12 mouse cellular contexts compared by ENCODE assay signal in genomic region chr13:64081012-64081919, GRCm38 (mm10). TPM values are rescaled to one million over a fixed set of nuclear protein-coding genes. Genes with fewer than 3 reads are reported as not detected.
A peak's percentile ranks its signal among the peaks of the same experiment; 100 is the strongest.
DNase-seq lines count a peak whose midpoint lies in the region; ATAC-seq and TF ChIP-seq lines count a peak whose summit lies in the region.
"Had no signal": no experiment of that assay in that cellular context is flagged by ENCODE, and none has a peak within 500 bp of the region (broad histone marks: within the 10 kb centered on the region; RNA-seq: fewer than 3 reads in every experiment).

No protein-coding gene starts in this region.

- ATAC-seq in lung, embryonic 16.5 days (ENCODE audit: low read depth) = peak; percentile 69
- ATAC-seq in forebrain, embryonic 14.5 days = peak; percentile 76
- peak; percentile 83 for ATAC-seq in neural tube, embryonic 12.5 days (ENCODE audit: low FRiP score, low read depth)
- ATAC-seq in inflammation-experienced regulatory T-cells, adult 6 months = no peak

- 33% methylated on average over 16 of the region's 16 CpGs for WGBS in lung, embryonic 16.5 days
- WGBS in lung, adult 2 months = 47% methylated on average over 16 of the region's 16 CpGs
- WGBS in forebrain, embryonic 14.5 days = 13% methylated on average over 16 of the region's 16 CpGs
- 17% methylated on average over 16 of the region's 16 CpGs for WGBS in neural tube, embryonic 12.5 days

- H3K27ac ChIP-seq in lung, embryonic 16.5 days (ENCODE audit: low read length) = peak overlapping the region; percentile 92
- no peak overlapping the region for H3K27ac ChIP-seq in forebrain, embryonic 14.5 days (ENCODE audit: low read depth, low read length)
- 0 out of 2 replicates have a peak overlapping the region, but pooled peaks have one; percentile 11 for H3K27ac ChIP-seq in neural tube, embryonic 12.5 days

- H3K9ac ChIP-seq in lung, embryonic 16.5 days (ENCODE audit: low read length) = peak overlapping the region; percentile 32; the same call in 1 of the 2 replicates
- no peak overlapping the region for H3K9ac ChIP-seq in forebrain, embryonic 14.5 days (ENCODE audit: low read length)
- H3K9ac ChIP-seq in neural tube, embryonic 12.5 days = no peak overlapping the region

- no peaks in the 10 kb centered on the region for H3K9me3 ChIP-seq in lung, embryonic 16.5 days (ENCODE audit: control insufficient read depth, low read length)
- no peaks in the 10 kb centered on the region for H3K9me3 ChIP-seq in forebrain, embryonic 14.5 days (replicated peaks; ENCODE audit: control insufficient read depth, low read length)
- no peaks in the 10 kb centered on the region for H3K9me3 ChIP-seq in neural tube, embryonic 12.5 days

- no peak for TF ChIP-seq POLR2A in lung, adult 2 months (IDR thresholded peaks at IDR 0.05; ENCODE audit: borderline replicate concordance, extremely low read depth, low read depth, low read length)

- H3K36me3 ChIP-seq in lung, embryonic 16.5 days (ENCODE audit: control insufficient read depth, insufficient read depth, low read length) = no peaks in the 10 kb centered on the region
- no peaks in the 10 kb centered on the region for H3K36me3 ChIP-seq in forebrain, embryonic 14.5 days (ENCODE audit: control insufficient read depth, insufficient read depth, low read length)
- H3K36me3 ChIP-seq in neural tube, embryonic 12.5 days = no peaks in the 10 kb centered on the region

- no peak overlapping the region for H3K4me2 ChIP-seq in lung, embryonic 16.5 days (ENCODE audit: low read depth, low read length)
- no peak overlapping the region for H3K4me2 ChIP-seq in forebrain, embryonic 14.5 days (ENCODE audit: low read length)
- peak overlapping the region; percentile 31 for H3K4me2 ChIP-seq in neural tube, embryonic 12.5 days (replicated peaks)

- peaks cover 5% of the 10 kb centered on the region for H3K4me1 ChIP-seq in lung, embryonic 16.5 days (replicated peaks; ENCODE audit: control insufficient read depth, insufficient read depth, low read length)
- no peaks in the 10 kb centered on the region for H3K4me1 ChIP-seq in lung, adult 2 months (ENCODE audit: control insufficient read depth, insufficient read depth, low read length)
- peaks cover 6% of the 10 kb centered on the region; the same call in 1 of the 2 replicates for H3K4me1 ChIP-seq in forebrain, embryonic 14.5 days (ENCODE audit: control insufficient read depth, insufficient read depth, low read length)
- H3K4me1 ChIP-seq in neural tube, embryonic 12.5 days = peaks cover 10% of the 10 kb centered on the region

- no peak for DNase-seq in lung, adult 2 months
- peak; percentile 57 for DNase-seq in forebrain, embryonic 14.5 days (ENCODE audit: low spot score)
- DNase-seq in kidney, postnatal 10 days = peak; percentile 51
- no peak for DNase-seq in frontal cortex, postnatal 25 days (ENCODE audit: low spot score in 2 of 2)
- DNase-seq in ovary, postnatal 10 days (ENCODE audit: low spot score) = no peak
- DNase-seq: adrenal gland, postnatal 14 days; liver had no signal

- TF ChIP-seq CTCF in lung, adult 2 months (IDR thresholded peaks at IDR 0.05; ENCODE audit: insufficient read depth, low read length) = no peak

- no peaks in the 10 kb centered on the region for H3K27me3 ChIP-seq in lung, embryonic 16.5 days (ENCODE audit: control insufficient read depth, insufficient read depth, low read depth, low read length)
- no peaks in the 10 kb centered on the region for H3K27me3 ChIP-seq in forebrain, embryonic 14.5 days (replicated peaks; ENCODE audit: control insufficient read depth, insufficient read depth, low read length)
- no peaks in the 10 kb centered on the region for H3K27me3 ChIP-seq in neural tube, embryonic 12.5 days (replicated peaks)

- no peak overlapping the region for H3K4me3 ChIP-seq in lung, embryonic 16.5 days (ENCODE audit: low read length)
- H3K4me3 ChIP-seq in lung, adult 2 months (replicated peaks; ENCODE audit: extremely low read depth, low read depth, low read length) = no peak overlapping the region
- no peak overlapping the region for H3K4me3 ChIP-seq in forebrain, embryonic 14.5 days (ENCODE audit: low read depth, low read length)
- H3K4me3 ChIP-seq in neural tube, embryonic 12.5 days = no peak overlapping the region

RNA-seq across cellular contexts. Expression of gene Hsd17b3, which starts 7.8 kb away (rescaled TPM):
- polyA plus RNA-seq in lung, embryonic 16.5 days (2015; fragmentation: Nextera tagmentation; extraction: Ambion mirVana) = not detected in 2 replicates
- not detected in 2 replicates for polyA plus RNA-seq in lung, adult 2 months (2012; rRNA removed)
- polyA plus RNA-seq in forebrain, embryonic 14.5 days (2014; fragmentation: Nextera tagmentation; extraction: Ambion mirVana) = not detected in 2 replicates
- 0.19 TPM in 1 of 2 replicates, not detected in the other for polyA plus RNA-seq in neural tube, embryonic 12.5 days (2016; fragmentation: Nextera tagmentation; extraction: Ambion mirVana)
- polyA plus RNA-seq in inflammation-experienced regulatory T-cells, adult 6 months (2017; shearing (Covaris generic)) = not detected
- polyA plus RNA-seq: heart, postnatal 0 days; stomach, embryonic 16.5 days had no signal

RNA-seq across cellular contexts. Expression of gene Slc35d2, which starts 47.9 kb away (rescaled TPM):
- polyA plus RNA-seq in lung, embryonic 16.5 days (2015; fragmentation: Nextera tagmentation; extraction: Ambion mirVana) = 5.1 and 6.9 TPM in 2 replicates
- polyA plus RNA-seq in lung, adult 2 months (2012; rRNA removed) = 5.7 and 6.8 TPM in 2 replicates
- 0.76 and 1.2 TPM in 2 replicates for polyA plus RNA-seq in forebrain, embryonic 14.5 days (2014; fragmentation: Nextera tagmentation; extraction: Ambion mirVana)
- 4.0 and 4.2 TPM in 2 replicates for polyA plus RNA-seq in neural tube, embryonic 12.5 days (2016; fragmentation: Nextera tagmentation; extraction: Ambion mirVana)
- polyA plus RNA-seq in inflammation-experienced regulatory T-cells, adult 6 months (2017; shearing (Covaris generic)) = 10 to 100 TPM; 42.2 to 65.3 (median 46.6) TPM

Comparison
In these comparisons a context has a peak if more than half of its experiments do, and no peak if none do; other contexts are left out.
1. DNase-seq: peak in forebrain, embryonic 14.5 days (single experiment) and kidney, postnatal 10 days (single experiment); none in lung, adult 2 months (single experiment), frontal cortex, postnatal 25 days (0 of 2) and ovary, postnatal 10 days (single experiment).